Mouse (Mus musculus): Measurements from ENCODE around the gene Gm36028.

Gene Gm36028

GRCm38 (mm10) chr16:37807269-37807668 lies 53.7 kb downstream of the Gm36028 start:
- DNase-seq = no peak

- no peak for DNase-seq
Observed at GRCm38 (mm10) chr16:37805746-37806495, 55.0 kb downstream of the Gm36028 start.

- no peak for DNase-seq
Observed at GRCm38 (mm10) chr16:37803387-37803950, 57.5 kb downstream of the Gm36028 start.

GRCm38 (mm10) chr16:37802686-37803295 lies 58.2 kb downstream of the Gm36028 start:
- DNase-seq = no peak

- DNase-seq = no peak
Observed at GRCm38 (mm10) chr16:37801097-37801496, 59.8 kb downstream of the Gm36028 start.
